Mouse (Mus musculus) liver (tissue): Measurements from ENCODE around the gene Corin.

Experiments used
- DNase-seq: peaks from one replicate; pipeline ENCODE4 v3.0.0-alpha.2; 2020; ENCODE audit warnings: mixed read lengths

Gene Corin

DNA sequence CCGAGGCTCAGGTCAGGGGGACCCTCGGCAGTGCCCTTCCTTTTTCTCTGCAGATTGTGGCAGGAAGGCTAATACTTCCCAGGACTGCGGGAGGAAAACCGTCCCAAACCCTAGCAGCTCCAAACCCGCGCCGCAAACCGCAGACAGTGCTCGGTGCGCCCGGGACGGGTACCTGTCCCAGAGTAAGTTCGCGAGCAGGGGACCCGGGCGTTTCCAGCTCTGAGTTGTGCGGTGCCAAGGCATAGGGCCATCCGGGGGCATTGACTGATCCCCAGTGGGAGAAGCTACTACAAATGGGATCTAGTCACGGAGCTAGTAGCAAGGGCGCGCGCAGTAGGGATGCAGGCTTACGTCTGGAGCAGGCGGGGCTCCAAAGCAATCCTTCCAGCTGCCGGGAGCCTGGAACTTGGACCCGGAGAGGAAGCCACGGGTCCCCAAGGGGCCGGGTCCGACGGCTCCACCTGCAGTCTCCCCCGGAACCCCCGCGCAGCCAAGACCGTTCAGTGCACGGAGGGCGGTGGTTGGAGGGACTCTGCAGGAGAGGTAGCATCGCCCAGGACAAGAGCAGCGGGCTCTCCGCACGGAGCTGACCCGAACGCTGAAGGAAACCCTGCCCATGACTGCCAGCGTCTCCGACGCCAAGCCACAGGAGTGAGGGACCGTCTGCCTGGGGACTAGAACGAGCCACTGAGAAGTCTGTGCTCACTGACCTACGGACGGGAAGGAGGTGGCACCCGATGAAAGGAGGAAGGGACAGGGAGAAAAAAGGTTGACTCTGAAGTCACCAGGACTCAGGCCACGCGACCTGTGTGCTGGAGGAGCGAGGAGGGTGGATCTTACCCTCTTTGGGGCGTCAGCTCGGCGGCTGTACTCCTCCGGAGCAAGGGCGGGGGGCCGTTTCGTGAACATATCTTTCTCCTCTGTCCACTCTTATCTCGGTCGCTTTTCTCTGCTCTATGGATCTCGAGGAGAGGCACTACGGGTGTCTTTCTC lies at the start of gene Corin:
Gene Corin, minus strand, starts transcription at position 943 of the 993 bp plus-strand sequence.
- peak; percentile 6 for DNase-seq

DNA sequence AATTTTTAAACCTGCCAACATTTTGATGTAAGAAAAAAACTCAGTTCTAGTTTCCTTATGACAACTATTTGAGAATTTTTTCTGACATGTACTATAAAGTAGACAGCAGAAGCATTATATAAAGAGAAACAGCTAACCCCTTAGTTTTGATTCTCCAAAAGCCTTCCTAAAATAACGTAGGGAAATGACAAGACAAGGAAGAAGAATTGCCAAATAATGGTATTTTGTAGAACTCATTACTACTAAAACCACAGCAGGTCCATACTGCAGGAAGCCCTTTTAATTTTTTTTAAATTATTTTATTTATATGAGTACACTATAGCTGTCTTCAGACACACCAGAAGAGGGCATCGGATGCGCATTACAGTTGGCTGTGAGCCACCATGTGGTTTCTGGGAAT lies 46.9 kb upstream of the Corin start:
- no peak for DNase-seq

DNA sequence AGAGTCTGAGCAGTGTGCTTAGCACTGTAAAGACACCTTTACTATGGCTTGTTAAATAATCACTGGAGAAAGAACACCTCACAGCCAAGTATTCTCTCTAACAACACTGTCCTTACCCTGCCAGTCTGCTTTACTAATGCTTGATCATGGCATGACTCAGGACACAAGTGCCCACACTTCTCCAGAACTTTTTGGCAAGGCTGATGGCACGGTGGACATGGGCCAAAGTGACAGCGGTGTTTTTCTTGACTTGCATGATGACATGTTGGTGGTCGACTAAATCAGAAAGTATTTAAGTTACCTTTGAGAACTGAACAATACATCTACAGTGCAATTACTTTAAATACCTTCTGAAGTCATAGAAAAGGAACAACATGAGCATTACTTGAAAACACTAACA lies 24.6 kb upstream of the Corin start:
- DNase-seq = no peak

DNA sequence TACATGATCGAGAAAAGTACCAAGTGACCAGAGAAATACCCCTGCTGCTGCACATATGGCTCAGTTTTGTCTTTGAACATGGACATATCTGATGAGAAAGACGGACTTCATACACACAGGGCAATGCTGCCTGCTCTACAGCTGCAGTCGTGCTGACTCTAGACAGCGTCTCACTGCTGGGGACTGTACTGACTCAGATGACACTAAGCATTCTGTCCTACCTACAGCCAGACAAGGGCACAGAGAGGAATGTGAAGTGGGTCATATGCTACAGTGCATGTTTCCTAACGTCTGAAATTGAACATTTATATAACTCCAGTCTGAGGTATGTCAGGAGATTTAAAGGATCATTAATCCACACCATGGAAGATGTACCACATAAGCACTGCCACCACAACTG lies 9.5 kb upstream of the Corin start:
- no peak for DNase-seq

DNA sequence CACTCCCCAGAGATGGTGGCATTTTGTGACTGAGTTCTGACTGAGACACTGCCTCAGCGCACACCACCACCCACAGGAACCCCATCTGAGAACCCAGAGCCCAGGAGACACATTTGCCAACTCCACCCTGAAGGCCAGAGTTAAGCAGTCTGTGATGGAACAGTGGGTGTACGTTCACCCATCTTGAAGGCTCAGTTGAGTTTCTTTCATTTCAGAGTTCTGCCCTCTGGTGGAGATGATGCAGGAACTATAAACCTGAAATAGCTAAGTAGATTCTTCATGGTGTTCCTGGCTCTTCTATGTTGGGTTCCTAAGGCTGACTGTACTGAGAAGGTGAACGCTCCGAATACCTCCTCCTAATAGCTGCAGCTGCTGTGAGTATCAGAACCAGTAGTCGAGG lies 1.5 kb upstream of the Corin start:
- no peak for DNase-seq

DNA sequence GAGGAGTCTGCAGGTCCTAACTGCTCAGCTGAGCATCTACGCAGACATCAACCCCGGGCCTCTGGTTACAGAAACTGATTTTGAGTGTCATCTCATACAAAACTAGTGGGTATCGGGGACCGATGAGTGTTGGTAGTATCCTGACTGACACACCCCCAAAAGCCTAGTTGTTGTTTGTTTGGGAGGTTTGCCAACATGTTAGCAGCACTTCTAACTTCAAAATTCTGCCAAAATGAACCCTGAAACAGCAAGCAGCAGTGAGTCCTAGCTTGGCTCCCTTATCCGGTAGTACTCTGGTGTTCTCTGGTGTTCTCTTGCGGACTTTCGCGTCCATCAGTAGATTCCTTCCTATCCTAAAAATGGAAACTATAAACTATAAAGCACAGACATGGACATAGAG lies 1.5 kb downstream of the Corin start:
- no peak for DNase-seq

DNA sequence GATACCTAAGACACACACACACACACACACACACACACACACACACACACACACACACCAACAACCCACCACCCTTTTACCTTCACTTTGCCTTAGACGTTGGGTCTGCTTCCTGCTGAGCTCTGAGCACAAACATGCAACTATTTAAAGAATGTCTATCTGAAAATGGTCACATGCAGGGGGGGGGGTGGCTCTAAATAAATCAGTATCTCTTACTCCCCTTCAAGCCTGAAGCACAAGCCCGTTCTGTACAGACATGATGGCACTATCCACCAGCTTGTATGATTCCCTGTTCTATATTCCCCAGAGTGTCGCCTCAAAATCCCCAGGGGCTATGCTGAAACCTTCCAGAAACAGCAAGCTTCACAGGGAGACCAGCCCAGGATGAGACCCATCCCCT lies 2.5 kb downstream of the Corin start:
- DNase-seq = no peak

DNA sequence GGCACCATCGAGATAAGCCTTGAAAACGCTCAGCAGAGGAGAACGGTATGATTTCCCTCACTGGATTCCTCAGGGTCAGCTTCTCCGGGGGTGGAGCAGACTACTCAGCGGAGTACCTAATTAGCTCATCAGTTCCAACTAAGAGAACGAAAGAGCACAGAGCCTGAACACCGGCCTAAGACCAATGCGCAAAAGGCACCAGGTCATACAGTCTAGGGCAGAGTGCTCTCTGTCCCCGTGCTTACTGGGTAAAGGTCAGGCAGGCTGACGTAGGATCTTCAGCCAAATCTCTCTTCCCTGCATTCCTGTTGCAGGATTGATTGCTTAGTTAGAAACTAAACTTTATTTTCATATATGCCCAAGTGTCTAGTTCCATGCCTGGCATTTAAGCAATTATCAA lies 6.0 kb downstream of the Corin start:
- DNase-seq = no peak

DNA sequence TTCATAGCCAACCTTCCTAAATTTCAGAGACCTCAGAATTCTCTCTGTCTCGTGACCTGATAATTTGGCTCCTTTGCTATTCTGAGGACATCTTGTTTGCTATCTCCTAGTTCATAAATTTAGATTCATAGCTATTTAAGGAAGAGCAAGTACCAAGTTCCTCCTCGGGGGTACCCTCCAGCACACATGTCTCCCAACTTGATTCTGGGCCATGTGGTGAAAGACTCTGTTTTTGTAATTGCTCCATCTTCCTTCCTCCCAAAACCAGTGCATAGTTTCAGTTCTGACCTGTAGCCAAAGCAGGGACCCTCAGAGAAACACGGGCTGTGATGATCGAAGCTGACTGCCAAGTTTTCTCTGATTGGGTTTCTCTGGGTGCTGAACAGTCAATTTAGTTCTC lies 7.5 kb downstream of the Corin start:
- DNase-seq = no peak

DNA sequence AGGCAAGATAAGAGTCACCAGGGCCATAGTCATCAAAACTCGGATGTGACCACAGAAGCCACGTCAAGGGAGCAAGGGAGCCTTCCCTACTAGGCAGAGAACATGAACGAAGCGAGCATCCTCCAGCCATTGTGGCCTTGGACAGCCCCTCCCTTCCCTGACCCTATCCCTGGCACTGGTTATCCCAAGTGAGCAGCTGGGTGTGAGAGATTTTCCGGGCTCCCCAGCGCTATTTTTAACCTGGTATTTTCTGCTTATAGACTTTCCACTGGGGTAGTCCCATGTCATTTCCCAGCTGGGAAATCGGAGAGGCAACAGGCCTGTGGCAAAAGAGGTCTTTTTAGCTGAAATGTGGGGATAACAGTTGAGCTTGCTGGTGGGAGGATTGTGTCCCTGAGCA lies 10.4 kb downstream of the Corin start:
- no peak for DNase-seq

DNA sequence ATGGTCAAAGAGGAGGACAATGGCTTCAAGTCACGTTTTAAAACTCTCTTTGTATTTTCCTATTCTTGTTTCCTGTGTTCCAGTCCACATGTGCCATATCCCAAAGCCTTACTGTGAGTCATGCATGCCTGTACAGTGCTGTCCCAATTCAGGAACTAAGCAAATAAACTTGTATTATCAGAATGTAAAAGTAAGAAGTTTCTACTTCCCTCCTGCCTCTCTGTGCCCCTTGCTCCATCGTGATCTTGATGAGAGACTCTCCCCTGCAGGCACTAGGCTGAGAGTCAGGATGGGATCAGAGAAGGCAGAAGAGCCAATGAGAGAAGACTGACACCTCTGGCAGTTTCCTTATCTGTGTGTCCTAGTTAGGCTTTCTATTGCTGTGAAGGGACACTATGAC lies 13.0 kb downstream of the Corin start:
- no peak for DNase-seq

DNA sequence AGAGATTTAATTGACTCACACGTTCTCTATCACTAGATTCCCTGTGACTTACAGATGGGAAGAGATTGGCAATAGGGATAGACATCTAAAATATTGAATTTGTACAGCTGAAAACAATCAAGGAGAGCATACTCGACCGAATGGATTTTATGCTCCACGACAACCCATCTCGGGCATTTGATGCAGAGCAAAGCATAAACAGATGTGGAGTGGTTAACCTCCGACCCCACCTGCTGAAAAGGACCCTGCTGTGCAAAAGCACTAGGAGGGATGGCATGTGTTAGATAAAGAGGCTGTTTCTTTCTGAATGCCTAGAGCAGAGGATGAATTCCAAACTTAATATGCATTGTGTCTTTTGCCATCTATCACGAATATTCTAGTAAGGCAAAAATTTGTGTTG lies 23.8 kb downstream of the Corin start:
- DNase-seq = no peak

DNA sequence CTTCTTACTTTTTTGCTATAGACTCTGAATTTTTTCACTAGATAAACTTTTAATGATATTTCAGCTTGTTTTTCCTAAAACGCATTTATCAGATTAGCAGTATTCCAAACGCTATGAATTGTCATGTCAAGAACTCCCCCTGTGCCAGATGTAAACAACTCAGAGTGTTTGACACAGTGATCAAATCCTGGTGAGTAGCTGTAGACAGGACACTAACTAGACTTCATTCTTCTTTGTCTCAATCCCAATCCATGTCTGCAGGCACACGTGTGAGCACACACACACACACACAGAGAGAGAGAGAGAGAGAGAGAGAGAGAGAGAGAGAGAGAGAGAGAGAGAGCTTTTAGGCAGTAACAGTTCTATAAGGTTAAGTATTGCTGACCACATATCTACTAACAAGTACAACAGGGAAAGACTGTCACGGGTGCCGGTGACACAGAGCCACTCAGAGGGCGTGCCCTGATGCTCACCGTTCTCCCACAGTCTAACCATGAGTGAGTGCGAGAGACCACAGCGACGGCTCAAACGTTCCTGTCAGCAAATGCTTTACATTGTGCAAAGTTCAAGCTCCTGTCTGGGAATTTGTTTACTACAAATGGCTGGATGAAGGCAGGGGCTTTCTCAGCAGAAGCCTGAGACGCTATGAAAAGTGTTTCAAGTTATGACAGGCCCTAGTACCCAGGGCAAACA lies 31.8 kb downstream of the Corin start:
- no peak for DNase-seq

DNA sequence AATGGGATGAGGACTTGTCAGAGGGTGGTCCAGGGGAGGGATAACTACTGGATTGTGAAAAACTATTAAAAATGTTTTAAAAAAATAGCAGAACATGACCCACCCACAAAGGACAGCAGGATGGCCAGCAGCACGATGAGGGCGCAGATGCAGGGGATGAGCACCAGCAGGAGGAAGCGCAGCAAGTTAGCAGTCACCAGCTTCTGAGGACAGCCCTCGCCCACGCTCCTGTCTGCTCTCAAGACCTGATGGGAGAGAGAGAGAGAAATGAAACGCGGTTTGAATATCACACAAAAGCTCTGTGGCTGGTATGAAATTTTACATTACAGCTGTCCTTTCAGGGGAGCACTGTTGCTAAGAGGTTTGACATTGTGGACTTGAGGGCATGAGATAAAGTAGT lies 32.5 kb downstream of the Corin start:
- no peak for DNase-seq

DNA sequence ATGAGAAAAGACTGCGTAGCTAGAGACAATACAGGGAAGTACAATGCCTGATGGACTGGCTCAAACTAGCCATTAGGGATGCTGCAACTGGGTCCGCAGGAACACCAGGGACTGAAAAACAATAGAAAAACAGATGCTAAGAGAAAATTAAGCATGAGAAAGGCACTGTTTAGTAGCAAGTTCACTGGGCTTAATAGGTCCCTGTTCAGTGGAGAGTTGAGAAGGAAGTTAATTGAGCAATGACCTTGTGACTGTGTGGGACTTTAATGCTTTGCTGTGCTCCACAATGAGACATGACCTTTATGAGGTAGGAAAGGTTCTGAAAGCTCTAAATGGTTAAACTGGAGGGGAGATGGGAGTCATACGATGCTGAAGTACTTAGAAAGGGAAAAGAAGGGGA lies 39.3 kb downstream of the Corin start:
- no peak for DNase-seq

DNA sequence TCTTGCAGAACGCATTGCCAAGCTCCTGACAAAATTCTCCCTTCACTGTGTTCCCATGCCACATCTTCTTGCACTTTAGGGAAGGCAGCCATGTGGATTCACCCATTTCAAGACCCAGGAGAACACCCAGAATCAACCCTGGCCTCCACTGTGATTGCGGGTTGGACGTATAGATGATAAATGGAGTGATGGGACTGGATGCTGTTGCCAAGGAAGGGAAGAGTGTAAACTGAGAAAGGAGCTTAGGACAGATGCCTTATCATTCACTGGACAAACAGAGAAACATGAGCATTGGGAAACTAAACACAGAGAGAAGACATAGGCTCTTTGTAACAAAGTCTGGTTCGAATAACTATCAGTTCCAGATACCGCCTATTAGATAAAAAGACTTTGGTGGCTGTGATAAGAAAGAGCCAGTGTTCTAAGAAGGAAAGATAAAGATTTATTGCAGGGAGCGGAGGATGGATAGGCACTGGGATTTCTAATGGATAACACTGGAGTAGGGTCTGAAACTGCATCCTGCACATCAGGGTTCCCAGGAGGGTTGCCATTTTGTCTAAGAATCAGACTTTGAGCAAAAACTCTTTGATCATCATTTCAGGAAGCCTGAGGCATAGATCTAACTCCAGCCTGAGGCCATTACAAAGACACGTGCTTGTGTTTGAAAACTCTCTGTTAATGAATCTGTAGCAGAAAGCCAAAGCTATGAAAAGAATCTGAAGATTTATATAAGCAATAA lies 44.7 kb downstream of the Corin start:
- DNase-seq = no peak

DNA sequence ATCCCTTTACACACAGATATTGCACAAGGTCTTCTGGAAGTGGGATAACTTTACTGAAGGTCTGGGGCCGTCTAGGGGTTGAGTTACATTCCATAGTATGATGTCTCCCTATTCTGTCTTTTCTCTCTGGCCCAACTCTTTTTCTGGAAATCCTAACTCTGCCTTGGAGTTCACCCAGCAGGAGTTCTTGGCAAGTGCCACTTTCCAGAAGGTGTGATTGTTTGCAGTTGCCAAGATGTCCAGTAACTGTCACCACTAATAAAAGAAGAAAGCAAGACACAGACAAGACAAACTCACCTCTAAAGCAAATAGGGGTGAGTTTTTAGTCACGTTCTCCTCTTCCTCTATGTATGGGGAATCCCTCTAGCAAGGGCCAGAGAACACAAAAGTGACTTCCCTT lies 50.6 kb downstream of the Corin start:
- no peak for DNase-seq

DNA sequence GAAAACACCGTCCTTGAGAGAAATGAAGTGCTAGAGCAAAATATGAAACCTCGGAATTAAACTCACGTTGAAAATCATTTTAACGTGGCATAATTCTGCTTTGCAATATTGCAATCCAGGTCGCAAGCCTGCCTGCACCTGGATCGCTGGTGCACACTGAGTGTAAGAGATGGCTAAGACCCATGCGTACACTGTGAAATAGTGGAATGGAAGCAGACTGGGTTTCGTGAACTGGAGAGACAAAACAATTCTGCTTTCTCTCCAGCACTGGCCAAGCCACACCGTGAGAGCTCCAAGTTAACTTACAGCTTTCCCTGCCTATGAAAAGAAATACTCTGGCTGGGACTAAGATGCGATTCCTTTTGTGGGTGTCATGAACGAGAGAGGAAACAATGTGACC lies 51.1 kb downstream of the Corin start:
- DNase-seq = no peak

DNA sequence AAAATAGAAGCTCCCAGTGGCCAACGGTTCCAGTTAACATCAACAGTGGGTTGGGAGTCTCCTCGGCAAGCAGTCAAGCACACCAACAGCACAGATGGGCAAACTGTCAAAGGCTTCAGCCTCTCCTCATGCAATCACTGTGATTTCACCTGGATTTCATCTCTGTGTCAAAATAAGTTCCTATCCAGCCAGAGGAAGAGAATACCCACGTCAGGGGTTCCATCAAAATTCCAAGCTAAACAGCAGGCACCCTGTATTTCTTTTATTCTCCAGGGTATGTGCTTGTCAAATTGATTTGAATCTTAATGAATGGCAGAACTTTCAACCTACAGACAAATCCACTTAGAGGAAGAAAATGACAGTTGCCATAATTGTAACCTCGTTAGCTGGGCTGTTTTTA lies 51.5 kb downstream of the Corin start:
- DNase-seq = no peak

DNA sequence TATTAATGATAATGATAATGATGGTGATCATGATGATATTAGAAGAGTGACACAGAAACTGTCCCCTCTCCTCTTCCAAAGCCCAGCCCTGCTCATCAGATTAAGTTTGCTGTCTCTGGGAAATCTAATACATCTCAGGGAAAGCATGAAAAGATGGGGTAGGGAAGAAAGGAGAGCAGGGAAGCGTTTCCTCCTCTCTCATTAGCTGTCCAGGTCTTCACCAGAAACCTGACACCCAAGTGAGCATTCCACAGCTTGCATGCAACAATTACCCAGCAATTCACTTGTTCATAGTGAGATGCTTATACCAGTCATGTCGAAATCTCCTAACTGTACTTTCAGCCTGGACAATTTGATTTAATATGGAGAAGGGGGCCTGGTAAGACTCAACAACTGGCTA lies 55.4 kb downstream of the Corin start:
- DNase-seq = no peak

DNA sequence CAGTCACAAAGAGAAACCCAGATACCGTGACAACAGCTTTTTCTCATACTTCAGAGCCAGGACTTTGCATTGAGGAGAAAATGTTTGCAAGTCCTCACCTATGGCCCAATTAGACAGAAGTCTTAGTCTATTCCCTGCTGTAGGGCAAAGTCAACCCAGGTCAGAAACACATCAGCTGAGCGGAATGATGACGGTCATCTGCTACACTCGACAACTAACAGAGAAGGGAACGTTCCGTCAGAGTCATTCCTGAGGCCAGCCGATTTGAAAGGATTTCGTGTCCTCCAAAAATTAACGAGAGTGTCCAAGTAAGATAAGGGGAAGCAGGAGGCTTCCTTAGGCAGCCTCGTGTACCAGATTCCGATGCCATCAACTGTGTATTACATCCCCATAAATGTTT lies 58.2 kb downstream of the Corin start:
- DNase-seq = no peak

DNA sequence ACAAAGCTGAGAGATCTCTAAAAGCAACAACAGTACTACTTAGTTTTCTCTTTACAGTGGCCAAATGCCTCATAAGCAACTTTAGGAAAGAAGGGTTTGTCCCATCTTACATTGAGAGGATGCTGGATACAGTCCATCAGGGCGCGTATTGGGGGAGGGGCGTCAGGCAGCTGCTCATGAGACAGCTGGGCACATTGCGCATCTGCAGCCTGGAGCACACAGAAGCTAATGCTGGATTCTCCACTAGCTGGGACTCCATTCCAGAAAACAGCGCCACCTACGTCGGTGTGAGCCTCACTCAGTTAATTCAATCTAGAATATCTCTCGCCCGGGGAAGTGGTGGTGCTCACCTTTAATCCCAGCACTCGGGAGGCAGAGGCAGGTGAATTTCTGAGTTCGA lies 60.3 kb downstream of the Corin start:
- DNase-seq = peak; percentile 5

DNA sequence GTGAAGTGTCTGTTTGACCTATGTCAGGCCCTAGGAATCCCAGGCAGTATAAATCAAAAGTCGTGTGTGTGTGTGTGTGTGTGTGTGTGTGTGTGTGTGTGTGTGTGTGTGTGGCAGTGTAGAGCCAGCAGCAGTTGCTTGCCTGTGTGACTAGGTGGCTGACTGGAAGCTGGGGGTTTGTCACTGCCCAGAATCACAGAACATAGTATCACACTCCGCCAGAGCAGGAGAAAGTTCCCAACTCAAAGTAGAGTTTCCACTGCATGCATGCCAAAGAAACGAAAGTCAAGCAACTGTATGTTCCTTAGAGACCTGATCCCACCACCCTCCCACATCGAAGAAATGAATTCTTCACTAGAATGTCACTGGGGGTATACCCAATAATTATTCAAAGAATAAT lies 61.3 kb downstream of the Corin start:
- no peak for DNase-seq

DNA sequence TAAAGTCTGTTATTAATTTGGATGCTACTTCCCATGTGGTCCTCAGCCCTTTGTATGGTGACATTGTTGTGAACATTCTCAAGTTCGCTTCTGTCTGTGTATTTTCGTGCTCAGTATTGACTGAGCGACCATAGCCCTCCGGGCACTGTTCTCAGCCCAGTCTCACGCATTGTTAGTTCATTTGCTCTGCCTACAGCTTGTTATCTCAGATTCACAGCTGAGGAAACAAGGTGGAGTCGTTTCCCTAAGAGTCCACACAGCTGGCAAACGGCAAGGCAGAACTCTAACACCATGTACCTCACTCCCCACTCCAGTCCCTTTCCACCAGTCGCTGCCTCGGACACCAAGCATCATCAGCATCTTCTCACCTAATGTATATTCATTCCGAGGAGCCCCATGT lies 63.1 kb downstream of the Corin start:
- DNase-seq = no peak
